Mouse (Mus musculus) heart, postnatal 0 days (tissue): ENCODE measurements around the gene Spry2.

Source experiments
- CTCF ChIP-seq: IDR thresholded peaks from 2 replicates; pipeline ENCODE4 v1.5.1; 2016; ENCODE audit warnings: antibody characterized with exemption, control low read depth, low read depth
- EP300 ChIP-seq: IDR thresholded peaks from 2 replicates; pipeline ENCODE4 v1.6.1; 2016; ENCODE audit warnings: antibody characterized with exemption, low read depth

- TF ChIP-seq CTCF (no peak), EP300 (no peak)
Measured at GRCm38 (mm10) chr14:105883215-105883614, 13.4 kb downstream of the Spry2 start.
